Mouse (Mus musculus) heart, adult 2 months (tissue): Measurements from ENCODE around the gene Theg. TPM values are rescaled to one million over a fixed set of nuclear protein-coding genes. Genes with fewer than 3 reads are reported as not detected.

Experiments used
- DNase-seq, 2 experiments: peaks; one replicate each; pipeline ENCODE4 v3.0.0; 2021
- H3K27ac ChIP-seq: fragments of 200-600 bp; 2 replicates; pipeline ENCODE4 v1.8.1; 2022
- H3K27me3 ChIP-seq: fragments of 200-500 bp; 2 replicates; pipeline ENCODE4 v1.6.1; 2012; ENCODE audit warnings: mild to moderate bottlenecking, low read length, inconsistent platforms, mixed read lengths; ENCODE audit not compliant: control insufficient read depth, insufficient read depth
- H3K36me3 ChIP-seq: fragments of 200-500 bp; 2 replicates; pipeline ENCODE4 v1.6.1; 2012; ENCODE audit warnings: low read length, inconsistent platforms; ENCODE audit not compliant: control insufficient read depth, insufficient read depth
- H3K4me1 ChIP-seq: fragments of 200-500 bp; 2 replicates; pipeline ENCODE4 v1.6.1; 2011; ENCODE audit warnings: low read length; ENCODE audit not compliant: control insufficient read depth, insufficient read depth
- H3K4me3 ChIP-seq: fragments of 200-600 bp; 2 replicates; pipeline ENCODE4 v1.8.1; 2022
- H3K79me2 ChIP-seq: fragments of 200-500 bp; replicated peaks from 2 replicates; pipeline ENCODE4 v1.6.1; 2012; ENCODE audit warnings: mild to moderate bottlenecking, inconsistent platforms, low read length, moderate library complexity, mixed read lengths; ENCODE audit not compliant: control insufficient read depth, insufficient read depth
- H3K9ac ChIP-seq: fragments of 200-500 bp; 2 replicates; pipeline ENCODE4 v1.6.1; 2012; ENCODE audit warnings: low read depth, mild to moderate bottlenecking, control low read depth, inconsistent platforms, low read length, mixed read lengths
- CTCF ChIP-seq: fragments of 200-600 bp; IDR thresholded peaks from 2 replicates; pipeline ENCODE4 v1.8.1; 2022; ENCODE audit warnings: antibody characterized with exemption, mild to moderate bottlenecking, moderate library complexity
- EP300 ChIP-seq: fragments of 200-500 bp; IDR thresholded peaks from 2 replicates; pipeline ENCODE4 v1.6.1; 2011; ENCODE audit warnings: low read depth, low read length, control low read depth; ENCODE audit not compliant: insufficient read depth
- POLR2A ChIP-seq: fragments of 200-500 bp; IDR thresholded peaks from 2 replicates; pipeline ENCODE4 v1.6.1; 2011; ENCODE audit warnings: mild to moderate bottlenecking, low read depth, low read length, control low read depth; ENCODE audit not compliant: insufficient read depth
- WGBS: fragments of 180-500 bp; shearing (Covaris S2); methylation state at CpG from one replicate; pipeline ENCODE4 v1.1.7; 2018; 5-methylcytosine and 5-hydroxymethylcytosine counted together
- intact Hi-C: fragments of 180-260 bp; cut with DNase I; formaldehyde crosslinking; loops from one replicate; pipeline ENCODE4 v1.15.1; 2025
- polyA plus RNA-seq: library from polyadenylated mRNA; depleted of rRNA; stranded (reverse); fragments of >200 nt; gene quantifications from 2 replicates; pipeline ENCODE4 v1.2.3, GENCODE M21; 2012
- total RNA-seq, 2 experiments: library from RNA; stranded (reverse); gene quantifications; 2 replicates each; pipeline ENCODE4 v1.2.3; 2021

The Theg gene
- total and polyA plus RNA-seq, 3 experiments: 0.10 TPM; not detected in 2

DNA sequence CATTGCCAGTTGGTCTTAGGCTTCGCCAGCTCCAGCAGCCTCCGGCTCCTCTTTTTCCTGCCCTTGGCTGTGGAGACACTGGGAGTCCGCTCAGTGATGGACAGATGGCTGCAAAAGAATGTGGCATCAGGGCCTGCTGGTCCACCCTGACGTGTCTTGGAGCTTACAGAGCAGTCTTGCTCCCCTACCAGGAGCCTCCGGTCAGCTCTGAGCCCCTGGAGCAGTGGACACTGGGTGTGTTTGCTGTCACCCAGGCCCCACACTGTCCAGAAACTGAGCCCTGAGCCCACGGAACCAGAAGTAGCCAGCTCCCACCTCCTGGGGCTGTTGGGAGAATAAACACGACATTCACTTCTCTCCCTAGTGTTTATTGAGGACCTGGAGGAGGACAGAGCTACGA, 888 bp downstream of the Theg start:
- Histone ChIP-seq H3K4me3 (no peak overlapping the region), H3K4me1 (no peaks in the 10 kb centered on the region), H3K36me3 (no peaks in the 10 kb centered on the region), H3K27ac (no peak overlapping the region), H3K79me2 (no peaks in the 10 kb centered on the region), H3K9ac (no peak overlapping the region), H3K27me3 (no peaks in the 10 kb centered on the region)
- no peak for TF ChIP-seq EP300
- no peak for DNase-seq
- WGBS: 71% methylated on average over 8 of the region's 8 CpGs
- intact Hi-C loops: no loop called here

DNA sequence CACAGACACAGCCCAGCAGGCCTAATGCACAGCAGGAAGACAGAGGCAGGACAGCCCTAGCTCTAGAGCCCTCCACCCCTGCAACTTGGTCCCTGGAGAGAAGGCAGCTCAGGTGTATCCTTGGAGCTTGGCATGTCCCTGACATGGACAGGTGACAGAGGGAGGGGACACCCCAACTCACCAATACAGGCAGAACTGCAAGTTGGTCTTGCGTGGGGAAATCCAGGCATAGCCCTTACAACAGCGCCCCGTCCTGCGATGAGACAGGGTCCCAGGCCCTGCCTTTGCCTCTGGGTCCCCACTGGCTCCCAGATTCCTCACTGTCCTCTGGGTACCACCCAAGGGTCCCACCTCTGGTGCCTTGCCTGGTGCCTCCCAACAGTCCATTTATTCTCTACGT, 1.4 kb downstream of the Theg start:
- 94% methylated on average over 5 of the region's 5 CpGs for WGBS

GRCm38 (mm10) chr10:79585136-79585535, 2.0 kb downstream of the Theg start:
- WGBS: 88% methylated on average over 6 of the region's 6 CpGs
- H3K4me3 ChIP-seq: no peak overlapping the region
- no peaks in the 10 kb centered on the region for H3K4me1 ChIP-seq
- no peaks in the 10 kb centered on the region for H3K36me3 ChIP-seq
- H3K27me3 ChIP-seq: no peaks in the 10 kb centered on the region
- intact Hi-C loops: no loop called here
- no peak overlapping the region for H3K9ac ChIP-seq
- no peak overlapping the region for H3K27ac ChIP-seq
- DNase-seq: no peak
- TF ChIP-seq POLR2A: no peak
- no peak for TF ChIP-seq EP300
- TF ChIP-seq CTCF: no peak
- no peaks in the 10 kb centered on the region for H3K79me2 ChIP-seq

More for the DNA sequence above, 1.4 kb downstream of the Theg start:
- no peaks in the 10 kb centered on the region for H3K79me2 ChIP-seq
- peak in 1 of 2 experiments; percentile 12 for DNase-seq
- H3K27me3 ChIP-seq: no peaks in the 10 kb centered on the region
- TF ChIP-seq EP300 (no peak), CTCF (no peak), POLR2A (no peak)
- H3K27ac ChIP-seq: no peak overlapping the region
- intact Hi-C loops: no loop called here
- no peaks in the 10 kb centered on the region for H3K4me1 ChIP-seq
- H3K36me3 ChIP-seq: no peaks in the 10 kb centered on the region
- no peak overlapping the region for H3K4me3 ChIP-seq
- H3K9ac ChIP-seq: no peak overlapping the region

- WGBS: 69% methylated on average over 9 of the region's 9 CpGs
- TF ChIP-seq EP300: no peak
- no peak for TF ChIP-seq POLR2A
- no peak for TF ChIP-seq CTCF
- Histone ChIP-seq H3K27ac (no peak overlapping the region), H3K4me3 (no peak overlapping the region), H3K27me3 (no peaks in the 10 kb centered on the region), H3K4me1 (no peaks in the 10 kb centered on the region), H3K9ac (no peak overlapping the region), H3K79me2 (no peaks in the 10 kb centered on the region), H3K36me3 (no peaks in the 10 kb centered on the region)
- DNase-seq: peak in 1 of 2 experiments; percentile 14
- intact Hi-C loops: no loop called here
These were observed 2.7 kb downstream of the Theg start for GRCm38 (mm10) chr10:79584426-79584825.

DNA sequence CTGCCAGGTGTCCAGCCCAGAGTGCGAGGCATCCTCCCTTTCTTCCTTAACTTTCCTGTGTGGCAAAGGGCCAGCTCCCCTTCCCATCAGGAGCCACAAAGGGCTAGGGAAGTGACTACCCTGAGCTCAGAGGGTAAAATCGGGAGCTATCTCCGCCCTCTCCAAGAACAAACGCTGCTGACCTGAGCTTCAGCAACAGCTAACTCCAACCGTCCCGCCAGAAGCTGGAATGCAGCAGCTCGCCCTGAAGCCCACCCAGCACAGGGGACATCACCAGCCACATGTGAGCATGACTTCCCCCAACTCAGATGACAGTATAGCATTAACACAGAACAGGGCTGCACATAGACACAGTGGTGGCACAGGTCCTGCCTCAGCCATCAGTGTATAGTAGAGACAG, 3.1 kb downstream of the Theg start:
- no peaks in the 10 kb centered on the region for H3K4me1 ChIP-seq
- TF ChIP-seq EP300 (no peak), CTCF (no peak), POLR2A (no peak)
- DNase-seq: no peak
- intact Hi-C loops: no loop called here
- H3K9ac ChIP-seq: no peak overlapping the region
- H3K27me3 ChIP-seq: no peaks in the 10 kb centered on the region
- no peak overlapping the region for H3K4me3 ChIP-seq
- 47% methylated on average over 7 of the region's 7 CpGs for WGBS
- H3K79me2 ChIP-seq: no peaks in the 10 kb centered on the region
- H3K27ac ChIP-seq: no peak overlapping the region
- H3K36me3 ChIP-seq: no peaks in the 10 kb centered on the region

GRCm38 (mm10) chr10:79581501-79581900, 5.6 kb downstream of the Theg start:
- DNase-seq: peak in 1 of 2 experiments; percentile 9
- H3K4me1 ChIP-seq: no peaks in the 10 kb centered on the region
- TF ChIP-seq EP300 (no peak), POLR2A (no peak), CTCF (no peak)
- no peaks in the 10 kb centered on the region for H3K36me3 ChIP-seq
- H3K27ac ChIP-seq: no peak overlapping the region
- intact Hi-C loops: no loop called here
- H3K79me2 ChIP-seq: no peaks in the 10 kb centered on the region
- no peak overlapping the region for H3K9ac ChIP-seq
- 87% methylated on average over 8 of the region's 8 CpGs for WGBS
- H3K4me3 ChIP-seq: no peak overlapping the region
- no peaks in the 10 kb centered on the region for H3K27me3 ChIP-seq
